Mouse (Mus musculus): ENCODE measurements around the gene 1700018B08Rik. TPM values are rescaled to one million over a fixed set of nuclear protein-coding genes. Genes with fewer than 3 reads are reported as not detected.
A peak's percentile ranks its signal among the peaks of the same experiment; 100 is the strongest.

1700018B08Rik gene
- polyA plus RNA-seq, 1 experiment from 2014 or later, result not detected

DNA sequence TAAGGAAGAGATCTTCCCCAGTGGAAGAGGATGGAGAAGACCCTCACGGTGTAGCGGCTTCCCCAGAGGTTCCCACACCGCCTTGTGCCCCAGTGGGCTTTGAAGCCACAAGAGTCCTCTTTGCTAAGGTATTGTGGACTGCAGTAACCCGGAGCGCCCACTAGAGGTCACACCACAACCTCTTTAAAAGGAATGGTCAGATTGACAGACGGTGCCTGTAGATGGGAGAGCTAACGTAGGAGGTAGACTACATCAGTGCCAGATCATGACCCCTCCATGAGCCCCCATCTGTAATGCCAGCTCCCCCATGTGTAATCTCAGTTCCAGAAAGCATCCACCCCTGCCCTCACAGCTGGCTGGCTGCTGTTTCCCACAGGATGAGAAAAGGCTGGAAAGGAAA is 3.0 kb upstream of the 1700018B08Rik start:
- DNase-seq (ENCODE audit: low spot score) (peak; percentile 91), ATAC-seq (replicated peaks; ENCODE audit: low FRiP score, low read depth) (0 out of 2 replicates have a peak, but pooled peaks have one; percentile 43)
- Histone ChIP-seq H3K27ac (no peak overlapping the region), H3K4me2 (ENCODE audit: low read length) (no peak overlapping the region), H3K27me3 (ENCODE audit: insufficient read depth, low read length) (no peaks in the 10 kb centered on the region), H3K9me3 (replicated peaks; ENCODE audit: low read length) (no peaks in the 10 kb centered on the region), H3K36me3 (ENCODE audit: insufficient read depth, low read length) (0 out of 2 replicates have a peak, but pooled peaks cover 3% of the 10 kb centered on the region), H3K9ac (ENCODE audit: low read depth, low read length) (0 out of 2 replicates have a peak overlapping the region, but pooled peaks have one; percentile 14), H3K4me1 (replicated peaks; ENCODE audit: insufficient read depth, low read length) (no peaks in the 10 kb centered on the region), H3K4me3 (replicated peaks; ENCODE audit: low read depth, low read length) (no peak overlapping the region)
- TF ChIP-seq CTCF (IDR thresholded peaks at IDR 0.05; ENCODE audit: low read depth), result peak; percentile 89
- WGBS, result 12% methylated on average over 7 of the region's 7 CpGs

DNA sequence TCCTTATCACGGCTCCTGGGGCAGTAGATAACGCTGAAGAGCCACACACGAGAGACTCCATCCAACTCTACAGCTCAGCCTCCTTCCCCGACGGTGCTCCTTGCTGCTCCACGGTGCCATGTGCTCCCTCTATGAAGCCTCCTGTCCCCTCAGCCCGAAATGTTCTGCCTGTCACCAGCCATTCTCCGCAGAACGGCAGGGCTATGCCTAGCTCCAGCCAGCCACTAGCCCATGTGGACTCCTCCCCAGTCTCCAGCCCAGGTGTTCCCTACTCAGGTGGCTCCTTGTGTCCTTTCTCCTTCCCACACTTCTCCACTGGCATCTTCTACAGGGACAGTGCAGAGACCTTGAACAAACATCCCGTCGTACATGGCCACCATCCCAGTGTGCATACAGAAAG is 816 bp upstream of the 1700018B08Rik start:
- H3K9me3 ChIP-seq (replicated peaks; ENCODE audit: low read length), result no peaks in the 10 kb centered on the region
- 82% methylated on average over 11 of the region's 11 CpGs for WGBS
- DNase-seq (ENCODE audit: low spot score), result no peak

GRCm38 (mm10) chr8:121542901-121543300 is 1.2 kb downstream of the 1700018B08Rik start:
- Histone ChIP-seq H3K4me1 (replicated peaks; ENCODE audit: insufficient read depth, low read length) (no peaks in the 10 kb centered on the region), H3K9me3 (replicated peaks; ENCODE audit: low read length) (no peaks in the 10 kb centered on the region), H3K9ac (ENCODE audit: low read depth, low read length) (no peak overlapping the region), H3K36me3 (ENCODE audit: insufficient read depth, low read length) (no peaks in the 10 kb centered on the region), H3K27me3 (ENCODE audit: insufficient read depth, low read length) (no peaks in the 10 kb centered on the region), H3K4me3 (replicated peaks; ENCODE audit: low read depth, low read length) (no peak overlapping the region), H3K27ac (no peak overlapping the region), H3K4me2 (ENCODE audit: low read length) (no peak overlapping the region)
- TF ChIP-seq CTCF (IDR thresholded peaks at IDR 0.05; ENCODE audit: low read depth), result no peak
- 59% methylated on average over 13 of the region's 13 CpGs for WGBS
- DNase-seq (ENCODE audit: low spot score) (no peak), ATAC-seq (replicated peaks; ENCODE audit: low FRiP score, low read depth) (no peak)

More for the DNA sequence above, 816 bp upstream of the 1700018B08Rik start:
- ATAC-seq (replicated peaks; ENCODE audit: low FRiP score, low read depth), result no peak
- TF ChIP-seq CTCF (IDR thresholded peaks at IDR 0.05; ENCODE audit: low read depth), result no peak
- no peak overlapping the region for H3K4me2 ChIP-seq (ENCODE audit: low read length)
- no peaks in the 10 kb centered on the region for H3K27me3 ChIP-seq (ENCODE audit: insufficient read depth, low read length)
- no peaks in the 10 kb centered on the region for H3K36me3 ChIP-seq (ENCODE audit: insufficient read depth, low read length)
- H3K4me1 ChIP-seq (replicated peaks; ENCODE audit: insufficient read depth, low read length), result no peaks in the 10 kb centered on the region
- no peak overlapping the region for H3K27ac ChIP-seq
- no peak overlapping the region for H3K4me3 ChIP-seq (replicated peaks; ENCODE audit: low read depth, low read length)
- no peak overlapping the region for H3K9ac ChIP-seq (ENCODE audit: low read depth, low read length)

DNA sequence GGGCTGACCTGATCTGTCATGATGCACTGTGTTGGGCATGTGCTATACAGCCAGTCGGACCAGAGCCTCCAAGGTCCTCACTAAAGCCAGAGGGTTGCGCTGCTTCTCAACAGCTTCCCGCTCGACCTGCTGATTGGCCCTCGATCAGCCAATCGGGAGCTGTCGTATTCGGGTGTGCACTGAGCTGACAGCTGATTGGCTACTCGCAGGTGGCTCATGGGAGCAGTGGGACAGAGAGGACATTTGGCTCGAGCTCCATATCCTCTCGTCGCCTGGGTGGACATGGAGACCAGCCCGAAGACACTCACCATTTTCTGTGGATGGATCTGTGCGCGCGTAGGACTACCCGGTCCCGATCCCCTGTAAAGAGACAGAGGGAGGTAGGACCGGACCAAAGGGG is 2.3 kb downstream of the 1700018B08Rik start:
- Histone ChIP-seq H3K4me3 (replicated peaks; ENCODE audit: low read depth, low read length) (no peak overlapping the region), H3K36me3 (ENCODE audit: insufficient read depth, low read length) (no peaks in the 10 kb centered on the region), H3K4me1 (replicated peaks; ENCODE audit: insufficient read depth, low read length) (no peaks in the 10 kb centered on the region), H3K9ac (ENCODE audit: low read depth, low read length) (no peak overlapping the region), H3K9me3 (replicated peaks; ENCODE audit: low read length) (no peaks in the 10 kb centered on the region), H3K27ac (no peak overlapping the region), H3K4me2 (ENCODE audit: low read length) (no peak overlapping the region), H3K27me3 (ENCODE audit: insufficient read depth, low read length) (no peaks in the 10 kb centered on the region)
- no peak for DNase-seq (ENCODE audit: low spot score)
- no peak for ATAC-seq (replicated peaks; ENCODE audit: low FRiP score, low read depth)
- TF ChIP-seq CTCF (IDR thresholded peaks at IDR 0.05; ENCODE audit: low read depth), result no peak
- 83% methylated on average over 19 of the region's 19 CpGs for WGBS

DNA sequence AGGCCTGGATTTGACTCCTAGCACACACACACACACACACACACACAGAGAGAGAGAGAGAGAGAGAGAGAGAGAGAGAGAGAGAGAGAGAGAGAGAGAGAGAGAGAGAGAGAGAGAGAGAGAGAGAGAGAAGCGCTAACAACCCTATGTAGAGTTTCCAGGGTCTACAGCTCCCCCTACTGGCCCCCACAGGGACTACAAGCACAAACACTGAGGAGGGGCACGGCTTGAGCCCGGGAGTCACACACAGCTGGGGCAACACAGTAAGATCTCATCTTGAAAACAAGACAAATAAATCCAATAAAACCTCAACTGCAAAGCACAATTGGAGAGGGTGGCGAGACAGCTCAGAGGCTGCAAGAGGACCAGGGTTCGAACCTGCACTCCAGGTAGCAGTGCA is 11.7 kb downstream of the 1700018B08Rik start:
- no peaks in the 10 kb centered on the region for H3K36me3 ChIP-seq (ENCODE audit: insufficient read depth, low read length)
- TF ChIP-seq CTCF (IDR thresholded peaks at IDR 0.05; ENCODE audit: low read depth), result peak; percentile 70
- ATAC-seq (replicated peaks; ENCODE audit: low FRiP score, low read depth) (no peak), DNase-seq (ENCODE audit: low spot score) (peak; percentile 59)
- H3K9ac ChIP-seq (ENCODE audit: low read depth, low read length), result no peak overlapping the region
- 46% methylated on average over 5 of the region's 5 CpGs for WGBS
- H3K9me3 ChIP-seq (replicated peaks; ENCODE audit: low read length), result no peaks in the 10 kb centered on the region
- no peaks in the 10 kb centered on the region for H3K27me3 ChIP-seq (ENCODE audit: insufficient read depth, low read length)
- no peaks in the 10 kb centered on the region for H3K4me1 ChIP-seq (replicated peaks; ENCODE audit: insufficient read depth, low read length)
- no peak overlapping the region for H3K27ac ChIP-seq
- no peak overlapping the region for H3K4me3 ChIP-seq (replicated peaks; ENCODE audit: low read depth, low read length)
- H3K4me2 ChIP-seq (ENCODE audit: low read length), result no peak overlapping the region

GRCm38 (mm10) chr8:121530639-121531038 is 13.5 kb downstream of the 1700018B08Rik start:
- Histone ChIP-seq H3K9me3 (replicated peaks; ENCODE audit: low read length) (no peaks in the 10 kb centered on the region), H3K4me1 (replicated peaks; ENCODE audit: insufficient read depth, low read length) (peaks cover 5% of the 10 kb centered on the region; the same call in 1 of the 2 replicates), H3K27me3 (ENCODE audit: insufficient read depth, low read length) (no peaks in the 10 kb centered on the region), H3K27ac (no peak overlapping the region), H3K4me2 (ENCODE audit: low read length) (no peak overlapping the region), H3K9ac (ENCODE audit: low read depth, low read length) (no peak overlapping the region), H3K36me3 (ENCODE audit: insufficient read depth, low read length) (no peaks in the 10 kb centered on the region), H3K4me3 (replicated peaks; ENCODE audit: low read depth, low read length) (no peak overlapping the region)
- ATAC-seq (replicated peaks; ENCODE audit: low FRiP score, low read depth) (no peak), DNase-seq (ENCODE audit: low spot score) (no peak)
- no peak for TF ChIP-seq CTCF (IDR thresholded peaks at IDR 0.05; ENCODE audit: low read depth)
- WGBS, result 70% methylated on average over 10 of the region's 10 CpGs

GRCm38 (mm10) chr8:121528790-121529189 is 15.3 kb downstream of the 1700018B08Rik start:
- ATAC-seq (replicated peaks; ENCODE audit: low FRiP score, low read depth), result no peak
- Histone ChIP-seq H3K4me2 (ENCODE audit: low read length) (no peak overlapping the region), H3K27ac (peak overlapping the region; percentile 54), H3K9ac (ENCODE audit: low read depth, low read length) (no peak overlapping the region), H3K9me3 (replicated peaks; ENCODE audit: low read length) (no peaks in the 10 kb centered on the region), H3K4me1 (replicated peaks; ENCODE audit: insufficient read depth, low read length) (peaks cover 5% of the 10 kb centered on the region; the same call in 1 of the 2 replicates), H3K27me3 (ENCODE audit: insufficient read depth, low read length) (no peaks in the 10 kb centered on the region), H3K36me3 (ENCODE audit: insufficient read depth, low read length) (no peaks in the 10 kb centered on the region), H3K4me3 (replicated peaks; ENCODE audit: low read depth, low read length) (no peak overlapping the region)
- 73% methylated on average over 15 of the region's 15 CpGs for WGBS
- no peak for TF ChIP-seq CTCF (IDR thresholded peaks at IDR 0.05; ENCODE audit: low read depth)
- peak; percentile 22 for DNase-seq (ENCODE audit: low spot score)

Data from kidney, postnatal 0 days (tissue).